Mouse (Mus musculus) liver, embryonic 14.5 days (tissue): ENCODE measurements at regions not wholly inside any gene's neighbourhood (a gene's known extent, or its start where the extent isn't known, plus 50 kb on each side); places are given as distances from the start of the nearest gene placed in this dataset.

Experiments used
- CTCF ChIP-seq: IDR thresholded peaks from 2 replicates; pipeline ENCODE4 v1.5.1; 2016; ENCODE audit warnings: antibody characterized with exemption, low read depth, control low read depth
- EP300 ChIP-seq: IDR thresholded peaks from 2 replicates; pipeline ENCODE4 v1.6.1; 2016; ENCODE audit warnings: antibody characterized with exemption, low read depth

GRCm38 (mm10) chr9:27663230-27663629 lies 127.3 kb upstream of the Opcml start:
- TF ChIP-seq EP300 (no peak), CTCF (no peak)
